Mouse (Mus musculus) lung, postnatal 0 days (tissue): ENCODE data around the gene Edc4. TPM values are rescaled to one million over a fixed set of nuclear protein-coding genes. Genes with fewer than 3 reads are reported as not detected.

ENCODE experiments used
- ATAC-seq: fragments of 200-750 bp; cut with Nextera tagmentation; 2 replicates; pipeline ENCODE4 v1.8.0; 2017; ENCODE audit warnings: moderate library complexity
- DNase-seq: peaks from one replicate; pipeline ENCODE4 v3.0.0-alpha.2; 2016; ENCODE audit warnings: low spot score
- H3K27ac ChIP-seq: fragments of 300-500 bp; sonication (generic); 2 replicates; pipeline ENCODE4 v1.5.1; 2014; ENCODE audit warnings: antibody characterized with exemption, mild to moderate bottlenecking, low read length, mixed read lengths
- H3K27me3 ChIP-seq: fragments of 300-500 bp; sonication (generic); replicated peaks from 2 replicates; pipeline ENCODE4 v1.6.1; 2014; ENCODE audit warnings: low read length, mixed read lengths; ENCODE audit not compliant: insufficient read depth
- H3K36me3 ChIP-seq: fragments of 300-500 bp; sonication (generic); 2 replicates; pipeline ENCODE4 v1.6.1; 2014; ENCODE audit warnings: low read length, mixed read lengths; ENCODE audit not compliant: insufficient read depth
- H3K4me1 ChIP-seq: fragments of 300-500 bp; sonication (generic); 2 replicates; pipeline ENCODE4 v1.6.1; 2014; ENCODE audit warnings: antibody characterized with exemption, low read depth, low read length, mixed read lengths; ENCODE audit not compliant: insufficient read depth
- H3K4me2 ChIP-seq: fragments of 300-500 bp; sonication (generic); replicated peaks from 2 replicates; pipeline ENCODE4 v1.6.1; 2014; ENCODE audit warnings: low read depth, mild to moderate bottlenecking, low read length, moderate library complexity, mixed read lengths
- H3K4me3 ChIP-seq: fragments of 300-500 bp; sonication (generic); 2 replicates; pipeline ENCODE4 v1.5.1; 2014; ENCODE audit warnings: low read depth, low read length
- H3K9ac ChIP-seq: fragments of 300-500 bp; sonication (generic); replicated peaks from 2 replicates; pipeline ENCODE4 v1.6.1; 2014; ENCODE audit warnings: low read depth, mild to moderate bottlenecking
- H3K9me3 ChIP-seq: fragments of 300-500 bp; sonication (generic); 2 replicates; pipeline ENCODE4 v1.6.1; 2016; ENCODE audit warnings: low read length, mixed read lengths
- CTCF ChIP-seq: IDR thresholded peaks from 2 replicates; pipeline ENCODE4 v1.5.1; 2016; ENCODE audit warnings: antibody characterized with exemption, mild to moderate bottlenecking
- EP300 ChIP-seq: IDR thresholded peaks from 2 replicates; pipeline ENCODE4 v1.6.1; 2016; ENCODE audit warnings: antibody characterized with exemption, mild to moderate bottlenecking, control low read depth
- WGBS: fragments of 180-500 bp; shearing (Covaris S2); extraction: QIAGEN DNeasy Blood & Tissue Kit; methylation state at CpG from one replicate; pipeline ENCODE4 v1.1.7; 2014; 5-methylcytosine and 5-hydroxymethylcytosine counted together
- polyA plus RNA-seq: library from polyadenylated mRNA; unstranded; fragments of >200 nt; fragmentation: Nextera tagmentation; extraction: Ambion mirVana; gene quantifications from 2 replicates; pipeline ENCODE4 v1.2.1, GENCODE M21; 2015

Gene Edc4
- polyA plus RNA-seq, 1 experiment from 2014 or later, result 17.4 TPM

DNA sequence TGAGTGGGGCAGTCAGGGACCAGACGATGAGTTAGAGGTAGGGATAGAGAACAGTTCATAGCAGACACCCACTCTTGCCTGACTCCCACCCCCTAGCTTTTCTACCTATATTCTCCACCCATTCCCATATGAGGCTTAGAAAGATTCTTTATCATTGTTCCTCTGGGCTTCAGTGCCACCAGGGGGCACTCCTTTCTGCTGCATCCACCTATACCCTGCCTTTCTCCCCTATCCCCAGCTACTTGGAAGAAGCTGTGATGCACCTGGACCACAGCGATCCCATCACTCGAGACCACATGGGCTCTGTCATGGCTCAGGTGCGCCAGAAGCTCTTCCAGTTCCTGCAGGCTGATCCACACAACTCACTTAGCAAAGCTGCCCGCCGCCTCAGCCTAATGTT lies 11.8 kb downstream of the Edc4 start:
- no peak overlapping the region for H3K27ac ChIP-seq
- WGBS, result 82% methylated on average over 6 of the region's 6 CpGs
- DNase-seq, result peak; percentile 37
- TF ChIP-seq EP300, result no peak
- TF ChIP-seq CTCF, result peak; percentile 63
- H3K9me3 ChIP-seq, result no peaks in the 10 kb centered on the region
- no peaks in the 10 kb centered on the region for H3K27me3 ChIP-seq
- no peak overlapping the region for H3K9ac ChIP-seq
- H3K4me3 ChIP-seq, result no peak overlapping the region
- ATAC-seq, result no peak; the same call in 1 of the 2 replicates
- no peaks in the 10 kb centered on the region for H3K4me1 ChIP-seq
- H3K36me3 ChIP-seq, result peaks cover 39% of the 10 kb centered on the region; the same call in 1 of the 2 replicates
- no peak overlapping the region for H3K4me2 ChIP-seq

DNA sequence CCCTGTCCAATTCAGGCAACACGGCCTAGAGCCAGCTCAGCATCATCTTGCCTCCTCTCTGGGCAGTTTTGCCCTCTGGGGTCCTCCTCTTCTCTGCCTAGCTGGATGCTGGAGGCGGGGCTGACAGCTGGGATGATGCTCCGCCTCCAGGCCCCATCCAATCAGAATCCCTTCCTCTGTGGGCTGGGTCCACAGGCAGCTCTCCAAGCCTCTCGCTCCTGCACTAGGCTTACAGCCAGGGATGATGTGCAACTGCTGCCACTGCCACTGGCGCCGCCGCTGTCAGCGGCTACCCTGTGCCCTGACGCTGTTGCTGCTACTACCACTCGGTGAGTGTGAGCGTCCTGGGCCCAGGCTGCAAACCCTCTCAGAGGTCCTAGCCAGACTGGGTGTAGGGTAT lies 12.7 kb downstream of the Edc4 start, which contains the start of gene Nrn1l:
TSS of gene Nrn1l (plus strand) at position 229 of the 400 bp plus-strand sequence.
- TF ChIP-seq CTCF, result peak; percentile 27
- TF ChIP-seq EP300, result no peak
- Histone ChIP-seq H3K4me3 (no peak within 1 kb of the TSS), H3K27me3 (no peaks in the 10 kb centered on the region), H3K4me2 (no peak within 1 kb of the TSS), H3K36me3 (peaks cover 34% of the 10 kb centered on the region; the same call in 1 of the 2 replicates), H3K4me1 (no peaks in the 10 kb centered on the region), H3K27ac (no peak within 1 kb of the TSS), H3K9me3 (no peaks in the 10 kb centered on the region), H3K9ac (no peak within 1 kb of the TSS)
- ATAC-seq, result peak; percentile 91
- 15% methylated on average over 11 of the region's 11 CpGs for WGBS
- peak; percentile 85 for DNase-seq

- H3K4me3 ChIP-seq, result no peak overlapping the region
- no peak overlapping the region for H3K4me2 ChIP-seq
- no peaks in the 10 kb centered on the region for H3K27me3 ChIP-seq
- DNase-seq, result no peak
- no peak for TF ChIP-seq EP300
- TF ChIP-seq CTCF, result no peak
- no peak for ATAC-seq
- no peaks in the 10 kb centered on the region for H3K36me3 ChIP-seq
- H3K9me3 ChIP-seq, result no peaks in the 10 kb centered on the region
- H3K9ac ChIP-seq, result no peak overlapping the region
- H3K27ac ChIP-seq, result no peak overlapping the region
- H3K4me1 ChIP-seq, result peaks cover 6% of the 10 kb centered on the region; the same call in 1 of the 2 replicates
- 74% methylated on average over 9 of the region's 9 CpGs for WGBS
Measured at GRCm38 (mm10) chr8:105897801-105898480, 17.3 kb downstream of the Edc4 start.

DNA sequence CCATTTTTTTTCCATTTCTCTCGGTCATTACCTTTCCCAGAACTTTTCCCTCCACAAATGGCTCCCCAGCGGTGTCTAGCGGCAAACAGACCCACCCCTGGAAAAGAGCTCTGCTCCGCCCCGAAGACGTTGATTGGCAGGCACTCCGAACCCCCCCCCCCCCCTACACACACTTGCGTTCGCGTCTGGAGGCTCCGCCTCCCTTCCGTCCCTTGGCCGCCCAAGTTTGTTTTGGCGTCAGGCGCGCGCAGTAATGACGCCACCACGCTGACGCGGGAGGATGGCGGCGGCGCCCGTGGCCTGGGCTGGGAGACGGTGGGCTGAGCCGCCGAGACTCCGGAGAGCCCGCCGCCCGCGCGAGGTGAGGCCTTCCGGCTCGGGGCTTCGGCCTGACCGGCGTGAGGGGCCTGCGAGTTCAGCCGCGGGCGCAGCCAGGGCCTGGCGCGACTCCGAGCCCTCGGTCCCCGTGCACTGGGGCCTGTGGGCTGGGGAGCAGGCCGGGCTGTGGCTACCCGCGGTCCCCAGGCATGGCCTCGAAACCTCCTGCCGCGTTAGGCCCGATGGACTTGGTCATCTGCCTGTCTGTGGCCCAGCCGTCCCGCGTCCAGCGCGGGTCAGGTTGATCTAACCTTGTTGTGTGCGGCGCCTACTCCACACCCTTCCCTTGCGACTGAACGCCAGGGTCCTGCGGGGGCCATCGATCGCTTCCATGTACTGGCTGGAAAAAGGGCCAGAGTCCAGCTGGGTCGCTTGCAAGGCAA lies 19.7 kb downstream of the Edc4 start, which contains the start of gene Pskh1:
TSS of gene Pskh1 (plus strand) at position 262 of the 761 bp plus-strand sequence.
- no peaks in the 10 kb centered on the region for H3K9me3 ChIP-seq
- under 1% methylated on average over 51 of the region's 68 CpGs for WGBS
- peak within 1 kb of the TSS; percentile 92 for H3K27ac ChIP-seq
- H3K4me1 ChIP-seq, result peaks cover 6% of the 10 kb centered on the region; the same call in 1 of the 2 replicates
- peak within 1 kb of the TSS; percentile 96 for H3K4me3 ChIP-seq
- DNase-seq (peak; percentile 96), ATAC-seq (peak; percentile 97)
- TF ChIP-seq EP300 (no peak), CTCF (peak; percentile 30)
- H3K36me3 ChIP-seq, result no peaks in the 10 kb centered on the region
- peak within 1 kb of the TSS; percentile 79 for H3K4me2 ChIP-seq
- peak within 1 kb of the TSS; percentile 98 for H3K9ac ChIP-seq
- no peaks in the 10 kb centered on the region for H3K27me3 ChIP-seq

DNA sequence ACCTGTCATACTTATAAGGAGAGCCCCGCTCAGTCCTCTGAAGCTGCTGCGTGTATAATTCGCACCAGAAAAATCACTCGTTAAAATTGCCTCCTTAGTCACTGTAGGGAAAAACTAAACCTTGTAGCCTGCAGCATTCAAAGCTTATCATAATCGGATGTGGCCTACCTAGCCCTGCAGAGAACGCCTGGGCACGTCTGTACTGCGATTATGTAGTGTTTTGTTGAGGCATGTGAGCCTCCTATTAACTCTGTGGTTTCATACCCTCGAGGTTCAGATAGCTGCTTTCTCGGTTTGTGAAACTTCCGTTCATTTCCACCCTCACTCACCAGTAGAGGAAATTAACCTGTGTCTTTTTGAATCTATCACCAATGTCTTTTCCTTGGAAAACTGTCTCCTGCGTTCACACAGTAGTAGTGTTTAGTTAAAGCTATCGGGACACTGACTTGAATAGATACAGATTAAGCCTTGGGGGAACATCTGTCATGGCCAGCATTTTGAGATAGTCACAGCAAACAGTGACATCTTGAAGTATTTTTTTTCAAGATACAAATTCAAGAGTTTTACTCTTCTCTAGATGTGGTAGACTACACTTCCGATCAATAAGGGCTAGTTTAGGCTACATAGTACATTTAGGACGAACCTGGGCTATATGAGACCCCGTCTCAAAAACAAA lies 20.4 kb downstream of the Edc4 start:
- H3K27me3 ChIP-seq, result no peaks in the 10 kb centered on the region
- H3K4me2 ChIP-seq, result peak overlapping the region; percentile 79
- 0 out of 2 replicates have a peak, but pooled peaks have one; percentile 1 for ATAC-seq
- peak overlapping the region; percentile 96 for H3K4me3 ChIP-seq
- TF ChIP-seq EP300 (no peak), CTCF (no peak)
- no peaks in the 10 kb centered on the region for H3K9me3 ChIP-seq
- H3K36me3 ChIP-seq, result no peaks in the 10 kb centered on the region
- DNase-seq, result no peak
- peak overlapping the region; percentile 98 for H3K9ac ChIP-seq
- H3K4me1 ChIP-seq, result peaks cover 6% of the 10 kb centered on the region; the same call in 1 of the 2 replicates
- H3K27ac ChIP-seq, result peak overlapping the region; percentile 92
- 25% methylated on average over 16 of the region's 16 CpGs for WGBS

- DNase-seq, result no peak
- whole genome bisulfite sequencing, result 86% methylated on average over 3 of the region's 3 CpGs
- TF ChIP-seq EP300 (no peak), CTCF (no peak)
Measured at GRCm38 (mm10) chr8:105919390-105919789, 38.7 kb downstream of the Edc4 start.

More at GRCm38 (mm10) chr8:105919390-105919789, 38.7 kb downstream of the Edc4 start:
- no peak overlapping the region for H3K4me2 ChIP-seq
- H3K36me3 ChIP-seq, result no peaks in the 10 kb centered on the region
- H3K27me3 ChIP-seq, result no peaks in the 10 kb centered on the region
- H3K9me3 ChIP-seq, result no peaks in the 10 kb centered on the region
- no peak overlapping the region for H3K9ac ChIP-seq
- ATAC-seq, result no peak
- H3K4me3 ChIP-seq, result no peak overlapping the region
- H3K4me1 ChIP-seq, result no peaks in the 10 kb centered on the region
- no peak overlapping the region for H3K27ac ChIP-seq
